Mouse (Mus musculus) forebrain, embryonic 12.5 days (tissue): ENCODE data around the gene Pde4b. TPM values are rescaled to one million over a fixed set of nuclear protein-coding genes. Genes with fewer than 3 reads are reported as not detected.

Experiments used
- ATAC-seq: fragments of 200-750 bp; cut with Nextera tagmentation; 2 replicates; pipeline ENCODE4 v1.8.0; 2017; ENCODE audit warnings: moderate TSS enrichment; ENCODE audit not compliant: low FRiP score
- H3K27ac ChIP-seq: fragments of 300-500 bp; sonication (generic); 2 replicates; pipeline ENCODE4 v1.5.1; 2016; ENCODE audit warnings: mild to moderate bottlenecking
- H3K27me3 ChIP-seq: fragments of 300-500 bp; sonication (generic); 2 replicates; pipeline ENCODE4 v1.6.1; 2016; ENCODE audit warnings: mild to moderate bottlenecking
- H3K36me3 ChIP-seq: fragments of 300-500 bp; sonication (generic); replicated peaks from 2 replicates; pipeline ENCODE4 v1.6.1; 2016; ENCODE audit warnings: mild to moderate bottlenecking
- H3K4me1 ChIP-seq: fragments of 300-500 bp; sonication (generic); 2 replicates; pipeline ENCODE4 v1.6.1; 2016
- H3K4me2 ChIP-seq: fragments of 300-500 bp; sonication (generic); 2 replicates; pipeline ENCODE4 v1.6.1; 2016; ENCODE audit warnings: mild to moderate bottlenecking, moderate library complexity
- H3K4me3 ChIP-seq: fragments of 300-500 bp; sonication (generic); replicated peaks from 2 replicates; pipeline ENCODE4 v1.5.1; 2016; ENCODE audit warnings: mild to moderate bottlenecking
- H3K9ac ChIP-seq: fragments of 300-500 bp; sonication (generic); 2 replicates; pipeline ENCODE4 v1.6.1; 2016; ENCODE audit warnings: mild to moderate bottlenecking
- H3K9me3 ChIP-seq: fragments of 300-500 bp; sonication (generic); 2 replicates; pipeline ENCODE4 v1.6.1; 2016
- WGBS: fragments of 180-500 bp; shearing (Covaris S2); methylation state at CpG from one replicate; pipeline ENCODE4 v1.1.7; 2016; 5-methylcytosine and 5-hydroxymethylcytosine counted together
- polyA plus RNA-seq: library from polyadenylated mRNA; unstranded; fragments of >200 nt; fragmentation: Nextera tagmentation; extraction: Ambion mirVana; gene quantifications from 2 replicates; pipeline ENCODE4 v1.2.1, GENCODE M21; 2016

The Pde4b gene
- polyA plus RNA-seq, 1 experiment from 2014 or later = 7.5 TPM

DNA sequence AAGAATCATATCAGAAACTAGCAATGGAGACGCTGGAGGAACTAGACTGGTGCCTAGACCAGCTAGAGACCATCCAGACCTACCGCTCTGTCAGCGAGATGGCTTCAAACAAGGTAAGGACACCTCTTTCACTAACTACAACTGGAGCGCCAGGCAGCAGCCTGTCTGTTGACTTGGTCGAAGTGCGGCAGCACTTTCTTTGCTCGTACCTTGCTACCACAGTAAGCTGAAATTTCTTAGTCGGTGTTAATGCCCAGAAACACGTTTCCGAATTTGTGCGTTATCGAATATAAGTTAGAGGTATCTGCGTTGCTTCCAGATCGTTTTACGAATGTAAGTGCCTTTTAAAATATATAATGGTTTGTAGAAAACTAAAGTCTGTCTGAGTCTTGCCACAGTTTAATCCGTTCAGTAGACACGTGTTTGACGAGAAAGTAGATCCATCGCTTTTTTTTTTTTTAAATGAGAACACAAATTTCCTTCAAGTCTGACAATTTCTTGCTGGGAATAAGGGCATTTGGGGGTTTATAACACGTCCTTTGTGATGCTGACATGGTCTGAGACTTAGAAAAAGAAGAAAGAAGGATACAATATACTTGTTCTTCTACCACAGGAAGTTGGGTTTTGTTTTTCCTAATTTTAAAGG is 483.5 kb downstream of the Pde4b start:
- Histone ChIP-seq H3K27ac (peak overlapping the region; percentile 56; the same call in 1 of the 2 replicates), H3K36me3 (no peaks in the 10 kb centered on the region), H3K4me3 (peak overlapping the region; percentile 45), H3K4me1 (peaks cover 46% of the 10 kb centered on the region), H3K9ac (peak overlapping the region; percentile 60), H3K4me2 (peak overlapping the region; percentile 87), H3K27me3 (peaks cover 42% of the 10 kb centered on the region; the same call in 1 of the 2 replicates), H3K9me3 (no peaks in the 10 kb centered on the region)
- WGBS = 6% methylated on average over 20 of the region's 20 CpGs
- no peak; the same call in 1 of the 2 replicates for ATAC-seq

DNA sequence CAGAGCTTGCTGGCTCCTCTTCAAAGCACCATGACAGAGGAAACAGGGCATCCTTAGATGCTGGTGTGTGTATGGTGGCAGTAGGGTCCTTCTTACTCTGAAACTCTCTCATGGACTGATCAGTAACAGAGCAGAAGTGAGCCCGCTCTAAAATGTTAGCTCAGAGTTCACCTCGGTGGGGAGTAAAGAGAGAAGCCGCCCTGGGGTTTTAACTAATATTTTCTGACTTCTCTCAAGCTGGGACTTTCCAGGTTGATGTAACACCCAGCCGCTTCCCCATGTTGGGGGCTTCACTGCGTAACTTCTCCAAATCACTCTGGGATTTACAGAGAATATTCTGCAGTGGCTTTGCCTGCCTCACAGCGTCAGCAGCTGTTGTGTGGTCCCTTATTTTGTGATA is 484.7 kb downstream of the Pde4b start:
- WGBS = 78% methylated on average over 6 of the region's 6 CpGs
- H3K4me2 ChIP-seq = peak overlapping the region; percentile 26; the same call in 1 of the 2 replicates

GRCm38 (mm10) chr4:102572591-102572990 is 485.2 kb downstream of the Pde4b start:
- no peak overlapping the region for H3K4me2 ChIP-seq

More for the DNA sequence above, 484.7 kb downstream of the Pde4b start:
- H3K27me3 ChIP-seq = peaks cover 42% of the 10 kb centered on the region; the same call in 1 of the 2 replicates
- no peaks in the 10 kb centered on the region for H3K9me3 ChIP-seq
- no peak for ATAC-seq
- no peak overlapping the region for H3K9ac ChIP-seq
- peaks cover 43% of the 10 kb centered on the region for H3K4me1 ChIP-seq
- H3K27ac ChIP-seq = no peak overlapping the region
- no peaks in the 10 kb centered on the region for H3K36me3 ChIP-seq
- H3K4me3 ChIP-seq = no peak overlapping the region

GRCm38 (mm10) chr4:102573361-102573781 is 486.0 kb downstream of the Pde4b start:
- 85% methylated on average over 4 of the region's 4 CpGs for WGBS
- Histone ChIP-seq H3K9ac (no peak overlapping the region), H3K36me3 (no peaks in the 10 kb centered on the region), H3K27me3 (peaks cover 41% of the 10 kb centered on the region; the same call in 1 of the 2 replicates), H3K4me2 (no peak overlapping the region), H3K9me3 (no peaks in the 10 kb centered on the region), H3K4me1 (peaks cover 33% of the 10 kb centered on the region), H3K27ac (no peak overlapping the region), H3K4me3 (no peak overlapping the region)
- no peak for ATAC-seq

More at GRCm38 (mm10) chr4:102572591-102572990, 485.2 kb downstream of the Pde4b start:
- Histone ChIP-seq H3K9me3 (no peaks in the 10 kb centered on the region), H3K9ac (no peak overlapping the region), H3K27ac (no peak overlapping the region), H3K4me1 (peaks cover 38% of the 10 kb centered on the region), H3K36me3 (no peaks in the 10 kb centered on the region), H3K4me3 (no peak overlapping the region), H3K27me3 (peaks cover 42% of the 10 kb centered on the region; the same call in 1 of the 2 replicates)
- no peak for ATAC-seq
- 75% methylated on average over 3 of the region's 3 CpGs for WGBS

DNA sequence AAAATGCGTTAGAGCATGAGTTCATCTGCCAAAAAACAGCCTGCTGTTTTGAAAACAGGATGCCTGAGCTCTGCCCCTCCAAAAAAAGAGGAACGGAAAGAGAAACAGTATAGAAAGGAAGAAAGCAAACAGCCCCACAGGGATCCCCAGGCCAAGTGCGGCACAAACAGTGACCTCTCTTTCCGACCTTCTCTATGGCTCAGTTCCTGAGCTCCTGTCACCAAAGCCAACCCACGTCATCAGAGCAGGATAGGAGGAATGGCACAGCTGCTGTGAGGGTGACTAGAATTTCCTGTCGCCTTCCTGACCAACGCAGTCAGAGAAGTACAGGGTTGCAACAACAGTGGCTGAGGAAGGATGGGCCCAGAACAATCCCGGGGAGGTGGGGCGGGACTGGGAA is 486.9 kb downstream of the Pde4b start:
- Histone ChIP-seq H3K4me2 (no peak overlapping the region), H3K27ac (no peak overlapping the region), H3K36me3 (no peaks in the 10 kb centered on the region), H3K9me3 (no peaks in the 10 kb centered on the region), H3K27me3 (peaks cover 36% of the 10 kb centered on the region; the same call in 1 of the 2 replicates), H3K4me3 (no peak overlapping the region), H3K9ac (no peak overlapping the region), H3K4me1 (peaks cover 24% of the 10 kb centered on the region)
- WGBS = 62% methylated on average over 9 of the region's 9 CpGs
- no peak for ATAC-seq

DNA sequence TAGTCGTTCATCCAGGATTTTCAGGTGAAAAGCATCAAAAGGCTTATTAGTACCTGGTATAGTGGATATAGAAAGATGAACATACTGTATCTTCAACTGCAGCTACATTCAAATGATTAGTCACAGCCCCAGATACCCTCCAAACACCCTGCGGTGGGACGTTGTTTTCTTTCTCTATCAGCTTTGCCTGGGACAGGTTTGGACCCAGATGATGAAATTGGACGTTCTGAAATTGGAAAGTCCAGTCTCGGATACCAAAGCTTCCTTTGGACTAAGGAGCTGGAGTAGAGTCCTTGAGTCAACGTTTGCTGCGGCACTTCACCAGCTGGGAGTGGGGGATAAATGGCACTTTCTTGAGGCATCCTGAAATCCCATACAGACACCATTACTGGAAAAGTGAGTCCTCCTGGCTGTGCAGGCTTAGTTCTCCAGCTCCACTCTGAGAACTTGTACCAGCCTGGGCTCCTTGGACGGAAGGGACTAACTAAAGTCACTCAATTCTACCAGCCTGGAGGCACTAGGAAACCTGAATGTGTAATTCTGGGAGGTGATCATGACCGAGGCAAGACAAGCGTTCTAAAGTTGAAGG is 487.4 kb downstream of the Pde4b start:
- ATAC-seq = no peak
- Histone ChIP-seq H3K9ac (no peak overlapping the region), H3K4me2 (no peak overlapping the region), H3K4me3 (no peak overlapping the region), H3K9me3 (no peaks in the 10 kb centered on the region), H3K27ac (no peak overlapping the region), H3K27me3 (peaks cover 34% of the 10 kb centered on the region; the same call in 1 of the 2 replicates), H3K4me1 (peaks cover 20% of the 10 kb centered on the region), H3K36me3 (no peaks in the 10 kb centered on the region)
- 85% methylated on average over 10 of the region's 10 CpGs for WGBS

- peaks cover 24% of the 10 kb centered on the region; the same call in 1 of the 2 replicates for H3K27me3 ChIP-seq
- no peak for ATAC-seq
Observed at GRCm38 (mm10) chr4:102576109-102576508, 488.8 kb downstream of the Pde4b start.

DNA sequence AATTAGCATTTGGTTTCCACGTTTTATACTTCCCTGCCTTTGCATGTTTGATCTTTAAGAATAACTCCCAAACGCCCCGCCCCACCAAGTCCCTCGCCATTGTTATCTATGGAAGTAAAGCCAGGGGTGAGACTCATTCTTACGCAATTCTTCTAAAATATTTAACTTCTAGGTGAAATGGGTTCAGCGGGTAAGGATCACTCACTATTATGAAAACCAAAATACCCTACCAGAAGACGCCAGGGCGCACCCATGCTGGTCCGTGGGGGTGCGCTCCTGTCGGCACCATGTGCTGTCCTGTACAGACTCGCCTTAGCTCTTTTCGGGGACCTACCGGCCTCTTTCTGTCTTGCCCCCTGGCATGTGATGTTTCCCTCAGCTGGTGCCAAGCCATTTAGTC is 490.3 kb downstream of the Pde4b start:
- peaks cover 12% of the 10 kb centered on the region; the same call in 1 of the 2 replicates for H3K27me3 ChIP-seq
- no peaks in the 10 kb centered on the region for H3K9me3 ChIP-seq
- H3K4me1 ChIP-seq = peaks cover 5% of the 10 kb centered on the region
- WGBS = 88% methylated on average over 14 of the region's 14 CpGs
- no peak for ATAC-seq
- H3K9ac ChIP-seq = no peak overlapping the region
- no peaks in the 10 kb centered on the region for H3K36me3 ChIP-seq
- H3K4me3 ChIP-seq = no peak overlapping the region
- no peak overlapping the region for H3K4me2 ChIP-seq
- no peak overlapping the region for H3K27ac ChIP-seq

More at GRCm38 (mm10) chr4:102576109-102576508, 488.8 kb downstream of the Pde4b start:
- Histone ChIP-seq H3K9me3 (no peaks in the 10 kb centered on the region), H3K4me2 (no peak overlapping the region), H3K4me3 (no peak overlapping the region), H3K9ac (no peak overlapping the region), H3K27ac (no peak overlapping the region), H3K36me3 (no peaks in the 10 kb centered on the region), H3K4me1 (peaks cover 8% of the 10 kb centered on the region)
- 84% methylated on average over 6 of the region's 6 CpGs for WGBS

- Histone ChIP-seq H3K27ac (no peak overlapping the region), H3K4me2 (no peak overlapping the region), H3K27me3 (peaks cover 9% of the 10 kb centered on the region; the same call in 1 of the 2 replicates), H3K9me3 (no peaks in the 10 kb centered on the region), H3K36me3 (no peaks in the 10 kb centered on the region), H3K4me3 (no peak overlapping the region), H3K4me1 (peaks cover 5% of the 10 kb centered on the region), H3K9ac (no peak overlapping the region)
- 87% methylated on average over 4 of the region's 4 CpGs for WGBS
- ATAC-seq = no peak
Observed at GRCm38 (mm10) chr4:102579051-102579450, 491.7 kb downstream of the Pde4b start.

DNA sequence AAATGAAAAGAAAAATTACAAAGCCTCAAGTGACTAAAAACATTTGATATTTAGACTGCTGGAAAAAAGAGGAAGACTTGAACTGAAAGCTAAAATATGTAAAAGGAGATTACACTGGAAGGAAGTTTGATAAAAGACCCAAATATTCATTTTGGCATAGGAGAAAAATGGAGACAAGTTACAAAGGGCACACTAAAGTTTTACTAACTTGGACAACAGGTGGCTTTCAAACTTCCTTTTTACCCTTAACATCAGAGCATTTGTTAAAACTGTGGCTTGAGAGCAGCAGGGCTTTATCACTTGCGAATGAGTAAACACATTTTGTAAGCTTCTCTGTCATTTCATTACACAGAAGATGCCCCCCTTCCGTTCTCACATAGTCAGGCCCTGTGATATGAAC is 492.4 kb downstream of the Pde4b start:
- peaks cover 8% of the 10 kb centered on the region for H3K4me1 ChIP-seq
- H3K36me3 ChIP-seq = no peaks in the 10 kb centered on the region
- H3K4me3 ChIP-seq = no peak overlapping the region
- no peak for ATAC-seq
- WGBS = 85% methylated on average over 2 of the region's 2 CpGs
- H3K4me2 ChIP-seq = no peak overlapping the region
- no peak overlapping the region for H3K9ac ChIP-seq
- H3K27ac ChIP-seq = no peak overlapping the region
- no peaks in the 10 kb centered on the region for H3K9me3 ChIP-seq
- peaks cover 4% of the 10 kb centered on the region; the same call in 1 of the 2 replicates for H3K27me3 ChIP-seq

GRCm38 (mm10) chr4:102582165-102582749 is 494.9 kb downstream of the Pde4b start:
- H3K9ac ChIP-seq = no peak overlapping the region
- H3K4me2 ChIP-seq = no peak overlapping the region
- H3K4me3 ChIP-seq = no peak overlapping the region
- no peak overlapping the region for H3K27ac ChIP-seq
- ATAC-seq = no peak
- H3K4me1 ChIP-seq = peaks cover 6% of the 10 kb centered on the region; the same call in 1 of the 2 replicates
- no peaks in the 10 kb centered on the region for H3K9me3 ChIP-seq
- 88% methylated on average over 8 of the region's 8 CpGs for WGBS
- H3K27me3 ChIP-seq = peaks cover 6% of the 10 kb centered on the region
- no peaks in the 10 kb centered on the region for H3K36me3 ChIP-seq

DNA sequence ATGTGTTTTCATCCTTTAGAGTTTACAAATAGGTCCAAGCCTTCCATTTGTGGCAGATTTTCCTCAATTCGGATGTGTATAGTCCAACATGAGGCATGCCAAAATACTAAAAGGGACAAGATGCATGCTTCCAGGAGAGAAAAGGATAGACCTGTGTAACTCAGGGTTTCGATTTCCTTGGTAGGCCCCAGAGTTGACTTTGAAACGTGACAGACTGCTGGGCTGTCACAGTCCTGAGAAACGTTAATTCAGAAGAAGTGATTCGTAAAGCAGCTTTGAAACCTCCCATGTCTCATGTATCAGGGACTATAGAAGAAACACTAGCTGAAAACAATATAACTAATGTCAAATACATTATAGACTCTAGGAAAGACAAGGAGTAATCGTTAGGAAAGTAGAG is 495.6 kb downstream of the Pde4b start:
- no peak overlapping the region for H3K4me2 ChIP-seq
- no peak overlapping the region for H3K4me3 ChIP-seq
- H3K9ac ChIP-seq = no peak overlapping the region
- no peaks in the 10 kb centered on the region for H3K9me3 ChIP-seq
- peaks cover 6% of the 10 kb centered on the region; the same call in 1 of the 2 replicates for H3K4me1 ChIP-seq
- no peaks in the 10 kb centered on the region for H3K36me3 ChIP-seq
- no peak for ATAC-seq
- no peak overlapping the region for H3K27ac ChIP-seq
- peaks cover 13% of the 10 kb centered on the region for H3K27me3 ChIP-seq
- WGBS = 80% methylated on average over 6 of the region's 6 CpGs
